Mouse (Mus musculus) layer of hippocampus, adult 2 months (tissue): ENCODE results near the gene Sec14l1. TPM values are rescaled to one million over a fixed set of nuclear protein-coding genes. Genes with fewer than 3 reads are reported as not detected.

Experiments
- DNase-seq, 2 experiments: peaks; one replicate each; pipeline ENCODE4 v3.0.0; 2022; ENCODE audit warnings: low spot score in 2 of 2
- H3K27ac ChIP-seq: fragments of 200-600 bp; 2 replicates; pipeline ENCODE4 v1.8.1; 2022
- H3K4me3 ChIP-seq: fragments of 200-600 bp; 2 replicates; pipeline ENCODE4 v1.8.1; 2022; ENCODE audit warnings: mild to moderate bottlenecking
- CTCF ChIP-seq: fragments of 200-600 bp; conservative IDR thresholded peaks from 2 replicates; pipeline ENCODE4 v1.8.1; 2022; ENCODE audit warnings: antibody characterized with exemption, mild to moderate bottlenecking, moderate library complexity
- total RNA-seq, 2 experiments: library from RNA; stranded (reverse); gene quantifications; 2 replicates each; pipeline ENCODE4 v1.2.3; 2021

The Sec14l1 gene
- total RNA-seq, 2 experiments from 2014 or later: 226 to 239 TPM

- Histone ChIP-seq H3K4me3 (no peak overlapping the region), H3K27ac (peak overlapping the region; percentile 12; the same call in 1 of the 2 replicates)
- no peak for DNase-seq
- no peak for TF ChIP-seq CTCF
These were observed 32.0 kb downstream of the Sec14l1 start for GRCm38 (mm10) chr11:117146776-117147536.

GRCm38 (mm10) chr11:117148893-117149685 lies 34.1 kb downstream of the Sec14l1 start:
- Histone ChIP-seq H3K27ac (peak overlapping the region; percentile 62; the same call in 1 of the 2 replicates), H3K4me3 (no peak overlapping the region)
- no peak for TF ChIP-seq CTCF
- DNase-seq: no peak

- H3K27ac ChIP-seq: peak overlapping the region; percentile 62; the same call in 1 of the 2 replicates
- no peak for TF ChIP-seq CTCF
- DNase-seq: no peak
- no peak overlapping the region for H3K4me3 ChIP-seq
These were observed 35.5 kb downstream of the Sec14l1 start for GRCm38 (mm10) chr11:117150467-117150966.

GRCm38 (mm10) chr11:117151461-117151860 lies 36.5 kb downstream of the Sec14l1 start:
- no peak for TF ChIP-seq CTCF

GRCm38 (mm10) chr11:117152541-117152940 lies 37.6 kb downstream of the Sec14l1 start:
- no peak for DNase-seq
- no peak for TF ChIP-seq CTCF
- Histone ChIP-seq H3K27ac (peak overlapping the region; percentile 60), H3K4me3 (no peak overlapping the region)

More at GRCm38 (mm10) chr11:117151461-117151860, 36.5 kb downstream of the Sec14l1 start:
- peak overlapping the region; percentile 51; the same call in 1 of the 2 replicates for H3K27ac ChIP-seq
- no peak for DNase-seq
- H3K4me3 ChIP-seq: no peak overlapping the region

- no peak for DNase-seq
- H3K27ac ChIP-seq: peak overlapping the region; percentile 60
- no peak for TF ChIP-seq CTCF
These were observed 38.6 kb downstream of the Sec14l1 start for GRCm38 (mm10) chr11:117153553-117153952.

GRCm38 (mm10) chr11:117154088-117154815 lies 39.3 kb downstream of the Sec14l1 start:
- peak; percentile 39 for TF ChIP-seq CTCF
- H3K4me3 ChIP-seq: no peak overlapping the region
- H3K27ac ChIP-seq: peak overlapping the region; percentile 79; the same call in 1 of the 2 replicates
- DNase-seq: no peak

More at GRCm38 (mm10) chr11:117153553-117153952, 38.6 kb downstream of the Sec14l1 start:
- H3K4me3 ChIP-seq: no peak overlapping the region

GRCm38 (mm10) chr11:117156725-117157124 lies 41.8 kb downstream of the Sec14l1 start:
- DNase-seq: no peak
- no peak overlapping the region for H3K4me3 ChIP-seq
- TF ChIP-seq CTCF: no peak
- peak overlapping the region; percentile 79 for H3K27ac ChIP-seq

- no peak for TF ChIP-seq CTCF
- peak overlapping the region; percentile 79 for H3K27ac ChIP-seq
- no peak for DNase-seq
- H3K4me3 ChIP-seq: no peak overlapping the region
These were observed 43.4 kb downstream of the Sec14l1 start for GRCm38 (mm10) chr11:117158343-117158742.

GRCm38 (mm10) chr11:117159257-117159945 lies 44.4 kb downstream of the Sec14l1 start:
- Histone ChIP-seq H3K27ac (peak overlapping the region; percentile 79), H3K4me3 (no peak overlapping the region)
- peak in 1 of 2 experiments; percentile 57 for DNase-seq
- no peak for TF ChIP-seq CTCF

- TF ChIP-seq CTCF: no peak
- DNase-seq: no peak
- peak overlapping the region; percentile 79 for H3K27ac ChIP-seq
- no peak overlapping the region for H3K4me3 ChIP-seq
These were observed 45.0 kb downstream of the Sec14l1 start for GRCm38 (mm10) chr11:117159946-117160307.

GRCm38 (mm10) chr11:117160791-117161190 lies 45.8 kb downstream of the Sec14l1 start:
- TF ChIP-seq CTCF: no peak
- Histone ChIP-seq H3K4me3 (no peak overlapping the region), H3K27ac (no peak overlapping the region)
- no peak for DNase-seq
